Mouse (Mus musculus) forelimb bud, embryonic 11.5 days (tissue): ENCODE data around the gene Fasn.

Experiments
- DNase-seq: peaks from one replicate; pipeline ENCODE4 v3.0.0-alpha.2; 2012; ENCODE audit warnings: low read depth, low spot score

The Fasn gene

GRCm38 (mm10) chr11:120828416-120828815 lies 4.1 kb upstream of the Fasn start:
- DNase-seq, result no peak

- no peak for DNase-seq
These were observed 1.9 kb upstream of the Fasn start for GRCm38 (mm10) chr11:120826016-120826953.

GRCm38 (mm10) chr11:120825289-120825863 lies 1.0 kb upstream of the Fasn start:
- peak; percentile 21 for DNase-seq

- no peak for DNase-seq
These were observed 491 bp upstream of the Fasn start for GRCm38 (mm10) chr11:120824787-120825288.

GRCm38 (mm10) chr11:120823551-120823947 lies 798 bp downstream of the Fasn start:
- no peak for DNase-seq

GRCm38 (mm10) chr11:120822831-120823550 lies 1.4 kb downstream of the Fasn start:
- DNase-seq, result no peak

- no peak for DNase-seq
These were observed 2.0 kb downstream of the Fasn start for GRCm38 (mm10) chr11:120822321-120822720.

- DNase-seq, result no peak
These were observed 3.0 kb downstream of the Fasn start for GRCm38 (mm10) chr11:120821076-120821922.

GRCm38 (mm10) chr11:120820546-120820945 lies 3.8 kb downstream of the Fasn start:
- DNase-seq, result no peak

GRCm38 (mm10) chr11:120819556-120819955 lies 4.8 kb downstream of the Fasn start:
- no peak for DNase-seq

- DNase-seq, result no peak
These were observed 6.1 kb downstream of the Fasn start for GRCm38 (mm10) chr11:120818251-120818650.

GRCm38 (mm10) chr11:120817358-120817757 lies 7.0 kb downstream of the Fasn start:
- no peak for DNase-seq

- no peak for DNase-seq
These were observed 12.3 kb downstream of the Fasn start for GRCm38 (mm10) chr11:120812068-120812467.

- no peak for DNase-seq
These were observed 16.3 kb downstream of the Fasn start for GRCm38 (mm10) chr11:120808010-120808409.

GRCm38 (mm10) chr11:120805375-120806298 lies 18.7 kb downstream of the Fasn start:
- DNase-seq, result no peak

GRCm38 (mm10) chr11:120804769-120805168 lies 19.6 kb downstream of the Fasn start:
- no peak for DNase-seq

GRCm38 (mm10) chr11:120804274-120804673 lies 20.1 kb downstream of the Fasn start:
- no peak for DNase-seq

- DNase-seq, result peak; percentile 92
These were observed 24.1 kb downstream of the Fasn start for GRCm38 (mm10) chr11:120800061-120800904.

- no peak for DNase-seq
These were observed 24.9 kb downstream of the Fasn start for GRCm38 (mm10) chr11:120799316-120799890.
